Mouse (Mus musculus) liver, embryonic 15.5 days (tissue): ENCODE measurements around the gene Htr2b. TPM values are rescaled to one million over a fixed set of nuclear protein-coding genes. Genes with fewer than 3 reads are reported as not detected.

Source experiments
- ATAC-seq: fragments of 200-750 bp; cut with Nextera tagmentation; 2 replicates; pipeline ENCODE4 v1.8.0; 2017; ENCODE audit warnings: moderate number of reproducible peaks, mild to moderate bottlenecking, moderate library complexity; ENCODE audit not compliant: insufficient read depth
- H3K27ac ChIP-seq: fragments of 300-500 bp; sonication (generic); replicated peaks from 2 replicates; pipeline ENCODE4 v1.5.1; 2015; ENCODE audit warnings: mild to moderate bottlenecking, inconsistent platforms
- H3K27me3 ChIP-seq: fragments of 300-500 bp; sonication (generic); 2 replicates; pipeline ENCODE4 v1.6.1; 2015; ENCODE audit warnings: mild to moderate bottlenecking, inconsistent platforms
- H3K36me3 ChIP-seq: fragments of 300-500 bp; sonication (generic); replicated peaks from 2 replicates; pipeline ENCODE4 v1.6.1; 2015; ENCODE audit warnings: moderate library complexity, mild to moderate bottlenecking, inconsistent platforms
- H3K4me1 ChIP-seq: fragments of 300-500 bp; sonication (generic); replicated peaks from 2 replicates; pipeline ENCODE4 v1.6.1; 2015; ENCODE audit warnings: inconsistent platforms
- H3K4me2 ChIP-seq: fragments of 300-500 bp; sonication (generic); 2 replicates; pipeline ENCODE4 v1.6.1; 2015; ENCODE audit warnings: moderate library complexity, mild to moderate bottlenecking, inconsistent platforms
- H3K4me3 ChIP-seq: fragments of 300-500 bp; sonication (generic); replicated peaks from 2 replicates; pipeline ENCODE4 v1.5.1; 2015; ENCODE audit warnings: mild to moderate bottlenecking, inconsistent platforms
- H3K9ac ChIP-seq: fragments of 300-500 bp; sonication (generic); 2 replicates; pipeline ENCODE4 v1.6.1; 2015; ENCODE audit warnings: moderate library complexity, mild to moderate bottlenecking, inconsistent platforms
- H3K9me3 ChIP-seq: fragments of 300-500 bp; sonication (generic); replicated peaks from 2 replicates; pipeline ENCODE4 v1.6.1; 2016; ENCODE audit warnings: inconsistent platforms
- WGBS: fragments of 180-500 bp; shearing (Covaris S2); methylation state at CpG from one replicate; pipeline ENCODE4 v1.1.7; 2015; ENCODE audit warnings: mixed read lengths; ENCODE audit not compliant: insufficient replicate concordance; 5-methylcytosine and 5-hydroxymethylcytosine counted together
- polyA plus RNA-seq: library from polyadenylated mRNA; unstranded; fragments of >200 nt; fragmentation: Nextera tagmentation; extraction: Ambion mirVana; gene quantifications from 2 replicates; pipeline ENCODE4 v1.2.1, GENCODE M21; 2015

Gene Htr2b
- polyA plus RNA-seq, 1 experiment from 2014 or later: 0.15 TPM

- Histone ChIP-seq H3K36me3 (peaks cover 26% of the 10 kb centered on the region), H3K9me3 (no peaks in the 10 kb centered on the region), H3K9ac (no peak overlapping the region), H3K27me3 (no peaks in the 10 kb centered on the region), H3K4me2 (no peak overlapping the region), H3K4me1 (no peaks in the 10 kb centered on the region), H3K27ac (no peak overlapping the region), H3K4me3 (no peak overlapping the region)
- ATAC-seq: no peak
- 94% methylated on average over 1 of the region's 1 CpGs for WGBS
These were observed 6.7 kb downstream of the Htr2b start for GRCm38 (mm10) chr1:86105054-86105453.

DNA sequence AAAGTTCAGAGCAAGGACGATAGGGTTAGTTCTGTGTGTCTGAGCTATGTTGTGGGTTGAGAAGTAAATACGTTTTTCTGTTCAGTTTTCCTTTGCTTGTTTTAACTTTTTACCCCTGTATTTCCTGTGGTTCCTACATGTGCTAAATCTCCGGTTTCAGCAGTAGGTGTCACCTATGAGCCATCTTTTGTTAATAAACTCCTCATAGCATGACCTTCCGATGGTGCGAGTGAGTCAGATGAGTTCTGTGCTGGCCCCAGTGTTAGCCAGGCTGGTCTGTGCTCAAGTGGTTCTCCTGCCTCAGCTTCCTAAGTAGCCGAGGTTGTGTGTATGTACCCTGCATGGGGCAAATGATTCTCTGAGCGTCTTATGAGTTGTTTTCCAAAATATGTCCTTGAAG, 17.4 kb downstream of the Htr2b start:
- Histone ChIP-seq H3K36me3 (peaks cover 81% of the 10 kb centered on the region), H3K27ac (no peak overlapping the region), H3K4me2 (no peak overlapping the region), H3K9ac (no peak overlapping the region), H3K4me3 (no peak overlapping the region), H3K4me1 (no peaks in the 10 kb centered on the region), H3K27me3 (no peaks in the 10 kb centered on the region), H3K9me3 (no peaks in the 10 kb centered on the region)
- WGBS: 74% methylated on average over 7 of the region's 7 CpGs
- ATAC-seq: no peak

GRCm38 (mm10) chr1:86076565-86076964, 35.2 kb downstream of the Htr2b start:
- H3K36me3 ChIP-seq: peaks cover 84% of the 10 kb centered on the region

GRCm38 (mm10) chr1:86064271-86064991, 47.3 kb downstream of the Htr2b start, which contains the start of gene Psmd1:
Psmd1 (plus strand) TSS chr1:86064387.
- Histone ChIP-seq H3K4me3 (peak within 1 kb of the TSS; percentile 98), H3K27me3 (no peaks in the 10 kb centered on the region), H3K36me3 (peaks cover 10% of the 10 kb centered on the region), H3K27ac (peak within 1 kb of the TSS; percentile 89), H3K9ac (peak within 1 kb of the TSS; percentile 97), H3K4me2 (peak within 1 kb of the TSS; percentile 74), H3K4me1 (peaks cover 43% of the 10 kb centered on the region), H3K9me3 (no peaks in the 10 kb centered on the region)
- under 1% methylated on average over 47 of the region's 47 CpGs for WGBS
- peak; percentile 91 for ATAC-seq

More at GRCm38 (mm10) chr1:86076565-86076964, 35.2 kb downstream of the Htr2b start:
- Histone ChIP-seq H3K27ac (no peak overlapping the region), H3K9me3 (no peaks in the 10 kb centered on the region), H3K9ac (no peak overlapping the region), H3K27me3 (no peaks in the 10 kb centered on the region), H3K4me2 (no peak overlapping the region), H3K4me1 (no peaks in the 10 kb centered on the region), H3K4me3 (no peak overlapping the region)
- no peak for ATAC-seq
- 93% methylated on average over 2 of the region's 2 CpGs for WGBS

GRCm38 (mm10) chr1:86062523-86062922, 49.2 kb downstream of the Htr2b start:
- no peak overlapping the region for H3K27ac ChIP-seq
- H3K9ac ChIP-seq: no peak overlapping the region
- 76% methylated on average over 6 of the region's 6 CpGs for WGBS
- peaks cover 5% of the 10 kb centered on the region for H3K36me3 ChIP-seq
- H3K4me3 ChIP-seq: no peak overlapping the region
- ATAC-seq: no peak
- peaks cover 44% of the 10 kb centered on the region for H3K4me1 ChIP-seq
- H3K4me2 ChIP-seq: no peak overlapping the region
- no peaks in the 10 kb centered on the region for H3K9me3 ChIP-seq
- H3K27me3 ChIP-seq: no peaks in the 10 kb centered on the region

DNA sequence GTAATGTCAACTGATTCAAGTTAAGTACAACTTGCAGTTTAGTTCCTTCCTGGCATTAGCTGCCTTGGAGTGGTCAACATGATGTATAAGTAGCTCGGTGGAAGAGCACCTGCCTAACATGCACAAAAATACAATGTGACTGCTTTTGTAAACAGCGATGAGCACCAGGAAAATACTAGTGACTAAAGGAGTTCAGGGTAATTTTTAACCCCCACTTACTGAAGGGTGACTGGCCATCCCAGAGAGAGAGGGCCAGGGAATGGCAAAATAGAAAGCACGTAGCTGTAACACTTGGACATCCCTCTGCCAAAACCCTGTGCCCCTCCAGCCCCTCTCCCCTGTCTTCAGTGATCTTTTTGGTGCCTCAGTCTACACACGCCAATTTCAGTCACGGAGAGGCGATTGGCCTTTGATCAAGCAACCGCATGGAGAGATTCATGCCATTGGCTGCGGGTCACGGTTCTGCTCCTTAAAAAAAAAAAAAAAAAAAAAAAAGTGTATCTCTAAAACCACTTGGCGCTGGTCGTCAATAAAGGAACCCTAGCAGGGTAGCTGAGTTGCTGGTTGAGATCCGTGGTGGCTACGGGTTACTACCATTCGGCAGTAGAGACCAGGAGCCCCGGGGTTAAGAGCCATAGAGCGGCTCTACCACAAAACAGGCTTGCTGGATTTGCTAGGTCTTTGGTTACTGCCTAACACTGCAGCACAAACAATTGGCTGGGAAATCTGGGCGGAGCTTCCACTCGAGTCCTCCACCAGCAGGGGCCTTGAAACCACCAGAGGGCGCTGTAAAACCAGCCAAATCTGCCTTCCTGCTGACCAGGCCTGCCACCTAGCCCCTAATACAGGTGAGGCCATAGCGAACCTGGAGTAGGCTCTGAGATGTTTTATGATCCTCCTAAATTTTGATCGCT, 52.7 kb downstream of the Htr2b start:
- WGBS: 9% methylated on average over 21 of the region's 21 CpGs
- Histone ChIP-seq H3K4me1 (peaks cover 33% of the 10 kb centered on the region), H3K27me3 (no peaks in the 10 kb centered on the region), H3K4me3 (peak overlapping the region; percentile 43), H3K9ac (peak overlapping the region; percentile 40; the same call in 1 of the 2 replicates), H3K27ac (peak overlapping the region; percentile 54; the same call in 1 of the 2 replicates), H3K36me3 (no peaks in the 10 kb centered on the region; the same call in 1 of the 2 replicates), H3K4me2 (peak overlapping the region; percentile 71), H3K9me3 (no peaks in the 10 kb centered on the region)
- ATAC-seq: peak; percentile 46

- H3K4me1 ChIP-seq: peaks cover 24% of the 10 kb centered on the region
- WGBS: 67% methylated on average over 4 of the region's 4 CpGs
- peak overlapping the region; percentile 82 for H3K27ac ChIP-seq
- no peak overlapping the region for H3K9ac ChIP-seq
- H3K9me3 ChIP-seq: no peaks in the 10 kb centered on the region
- peak; percentile 81 for ATAC-seq
- no peaks in the 10 kb centered on the region for H3K36me3 ChIP-seq
- H3K27me3 ChIP-seq: no peaks in the 10 kb centered on the region
- no peak overlapping the region for H3K4me3 ChIP-seq
- H3K4me2 ChIP-seq: no peak overlapping the region; the same call in 1 of the 2 replicates
These were observed 55.5 kb downstream of the Htr2b start for GRCm38 (mm10) chr1:86056284-86056683.

DNA sequence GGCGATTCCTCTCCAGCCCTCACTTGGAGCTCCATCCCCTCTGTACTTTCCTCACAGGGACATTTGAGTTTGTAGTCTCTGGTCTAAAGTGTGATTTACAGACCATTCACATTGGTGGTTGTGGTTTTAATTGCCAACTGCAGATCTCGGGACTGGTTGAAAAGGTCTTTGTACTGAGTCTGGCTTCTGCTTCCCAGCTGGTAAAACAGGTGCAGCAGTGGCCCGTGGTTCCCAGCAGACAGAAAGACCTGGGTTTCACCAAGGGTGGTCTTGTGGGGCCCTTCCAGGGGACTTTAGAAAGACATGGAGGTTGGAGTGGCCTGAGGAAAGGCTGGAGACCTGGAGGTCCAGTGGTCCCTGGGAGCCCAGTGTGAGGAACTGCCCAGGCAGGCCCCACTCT, 56.8 kb downstream of the Htr2b start:
- Histone ChIP-seq H3K4me1 (peaks cover 20% of the 10 kb centered on the region), H3K27ac (peak overlapping the region; percentile 68), H3K4me2 (no peak overlapping the region), H3K4me3 (no peak overlapping the region), H3K9ac (no peak overlapping the region), H3K9me3 (no peaks in the 10 kb centered on the region), H3K36me3 (no peaks in the 10 kb centered on the region), H3K27me3 (no peaks in the 10 kb centered on the region)
- ATAC-seq: no peak
- WGBS: 36% methylated on average over 3 of the region's 3 CpGs

DNA sequence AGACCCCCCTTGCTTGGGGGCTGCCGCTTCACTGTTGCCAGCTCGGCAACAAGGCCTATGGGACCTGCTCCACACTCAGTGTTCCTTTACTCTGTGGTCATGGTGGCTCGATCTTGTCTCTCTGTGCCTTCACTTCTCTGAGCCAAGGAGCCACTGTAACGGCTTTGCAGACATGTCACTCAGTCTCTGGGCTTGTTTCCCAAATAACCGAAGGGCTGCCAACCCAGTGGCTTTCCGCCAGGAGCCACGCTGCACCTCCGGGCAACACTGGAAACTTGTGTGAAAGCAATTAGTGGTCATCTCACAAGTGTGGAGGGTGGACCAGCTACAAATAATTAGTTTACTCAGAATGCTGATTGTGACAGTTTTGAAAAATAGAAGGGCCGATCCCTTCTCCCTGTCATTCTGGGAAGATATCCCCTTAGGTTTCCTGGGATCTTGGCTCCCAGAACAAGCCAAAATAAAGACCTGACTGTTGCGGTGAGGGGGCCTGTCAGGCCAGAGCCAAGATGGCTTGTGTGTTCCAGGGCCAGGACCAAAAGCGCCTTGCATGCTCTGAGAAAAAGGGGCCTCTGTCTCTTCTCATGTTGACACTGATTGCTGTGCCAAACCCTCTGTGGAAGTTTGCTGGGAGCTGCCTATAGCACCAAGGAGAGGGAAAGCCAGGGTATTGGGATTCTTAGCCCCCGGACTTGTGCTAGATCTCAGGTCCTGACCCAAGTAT, 58.4 kb downstream of the Htr2b start:
- WGBS: 68% methylated on average over 12 of the region's 12 CpGs
- no peak overlapping the region for H3K4me2 ChIP-seq

More for the DNA sequence above, 58.4 kb downstream of the Htr2b start:
- Histone ChIP-seq H3K36me3 (no peaks in the 10 kb centered on the region), H3K27ac (0 out of 2 replicates have a peak overlapping the region, but pooled peaks have one; percentile 29), H3K4me1 (0 out of 2 replicates have a peak, but pooled peaks cover 8% of the 10 kb centered on the region), H3K9ac (no peak overlapping the region), H3K4me3 (no peak overlapping the region), H3K9me3 (no peaks in the 10 kb centered on the region), H3K27me3 (peaks cover 10% of the 10 kb centered on the region)
- no peak for ATAC-seq
